Mouse (Mus musculus): ENCODE data around the gene Dnah3. TPM values are rescaled to one million over a fixed set of nuclear protein-coding genes. Genes with fewer than 3 reads are reported as not detected.

Gene Dnah3
- polyA plus RNA-seq, 1 experiment from 2014 or later, result not detected

GRCm38 (mm10) chr7:120034566-120034965 lies 60.5 kb downstream of the Dnah3 start:
- no peak for ATAC-seq (ENCODE audit: low read depth)
- H3K4me2 ChIP-seq (ENCODE audit: low read depth, low read length), result no peak overlapping the region
- no peaks in the 10 kb centered on the region for H3K4me1 ChIP-seq (ENCODE audit: control insufficient read depth, low read depth, low read length)
- H3K4me3 ChIP-seq (ENCODE audit: low read depth, low read length), result no peak overlapping the region
- no peaks in the 10 kb centered on the region for H3K27me3 ChIP-seq (ENCODE audit: control insufficient read depth, insufficient read depth, low read depth, low read length)
- no peaks in the 10 kb centered on the region for H3K36me3 ChIP-seq (ENCODE audit: control insufficient read depth, insufficient read depth)
- no peaks in the 10 kb centered on the region for H3K9me3 ChIP-seq (replicated peaks; ENCODE audit: control insufficient read depth, low read length)
- 67% methylated on average over 1 of the region's 1 CpGs for WGBS (ENCODE audit: insufficient replicate concordance)
- H3K9ac ChIP-seq (ENCODE audit: low read depth, low read length), result no peak overlapping the region
- no peak overlapping the region for H3K27ac ChIP-seq (ENCODE audit: low read length)

- WGBS (ENCODE audit: insufficient replicate concordance), result 56% methylated on average over 1 of the region's 1 CpGs
- peak; percentile 66 for ATAC-seq (ENCODE audit: low read depth)
- no peaks in the 10 kb centered on the region for H3K36me3 ChIP-seq (ENCODE audit: control insufficient read depth, insufficient read depth)
- no peaks in the 10 kb centered on the region for H3K4me1 ChIP-seq (ENCODE audit: control insufficient read depth, low read depth, low read length)
- H3K27ac ChIP-seq (ENCODE audit: low read length), result no peak overlapping the region
- H3K9ac ChIP-seq (ENCODE audit: low read depth, low read length), result no peak overlapping the region
- H3K4me3 ChIP-seq (ENCODE audit: low read depth, low read length), result no peak overlapping the region
- no peak overlapping the region for H3K4me2 ChIP-seq (ENCODE audit: low read depth, low read length)
- no peaks in the 10 kb centered on the region for H3K27me3 ChIP-seq (ENCODE audit: control insufficient read depth, insufficient read depth, low read depth, low read length)
- H3K9me3 ChIP-seq (replicated peaks; ENCODE audit: control insufficient read depth, low read length), result no peaks in the 10 kb centered on the region
These were observed 66.4 kb downstream of the Dnah3 start for GRCm38 (mm10) chr7:120028669-120029068.

GRCm38 (mm10) chr7:119997066-119997465 lies 98.0 kb downstream of the Dnah3 start:
- WGBS (ENCODE audit: insufficient replicate concordance), result 64% methylated on average over 6 of the region's 6 CpGs
- Histone ChIP-seq H3K4me2 (ENCODE audit: low read depth, low read length) (no peak overlapping the region), H3K4me3 (ENCODE audit: low read depth, low read length) (no peak overlapping the region), H3K9me3 (replicated peaks; ENCODE audit: control insufficient read depth, low read length) (no peaks in the 10 kb centered on the region), H3K9ac (ENCODE audit: low read depth, low read length) (no peak overlapping the region), H3K27me3 (ENCODE audit: control insufficient read depth, insufficient read depth, low read depth, low read length) (no peaks in the 10 kb centered on the region), H3K27ac (ENCODE audit: low read length) (no peak overlapping the region), H3K36me3 (ENCODE audit: control insufficient read depth, insufficient read depth) (no peaks in the 10 kb centered on the region), H3K4me1 (ENCODE audit: control insufficient read depth, low read depth, low read length) (no peaks in the 10 kb centered on the region)
- no peak for ATAC-seq (ENCODE audit: low read depth)

- no peak for ATAC-seq (ENCODE audit: low read depth)
- no peak overlapping the region for H3K27ac ChIP-seq (ENCODE audit: low read length)
- H3K27me3 ChIP-seq (ENCODE audit: control insufficient read depth, insufficient read depth, low read depth, low read length), result no peaks in the 10 kb centered on the region
- no peaks in the 10 kb centered on the region for H3K9me3 ChIP-seq (replicated peaks; ENCODE audit: control insufficient read depth, low read length)
- H3K4me1 ChIP-seq (ENCODE audit: control insufficient read depth, low read depth, low read length), result no peaks in the 10 kb centered on the region
- no peak overlapping the region for H3K4me3 ChIP-seq (ENCODE audit: low read depth, low read length)
- no peak overlapping the region for H3K9ac ChIP-seq (ENCODE audit: low read depth, low read length)
- no peaks in the 10 kb centered on the region for H3K36me3 ChIP-seq (ENCODE audit: control insufficient read depth, insufficient read depth)
- no peak overlapping the region for H3K4me2 ChIP-seq (ENCODE audit: low read depth, low read length)
- WGBS (ENCODE audit: insufficient replicate concordance), result 43% methylated on average over 3 of the region's 3 CpGs
These were observed 109.7 kb downstream of the Dnah3 start for GRCm38 (mm10) chr7:119985279-119985912.

GRCm38 (mm10) chr7:119980170-119980569 lies 114.9 kb downstream of the Dnah3 start:
- no peak for ATAC-seq (ENCODE audit: low read depth)
- Histone ChIP-seq H3K27ac (ENCODE audit: low read length) (no peak overlapping the region), H3K9me3 (replicated peaks; ENCODE audit: control insufficient read depth, low read length) (no peaks in the 10 kb centered on the region), H3K36me3 (ENCODE audit: control insufficient read depth, insufficient read depth) (no peaks in the 10 kb centered on the region), H3K4me2 (ENCODE audit: low read depth, low read length) (no peak overlapping the region), H3K9ac (ENCODE audit: low read depth, low read length) (no peak overlapping the region), H3K27me3 (ENCODE audit: control insufficient read depth, insufficient read depth, low read depth, low read length) (no peaks in the 10 kb centered on the region), H3K4me1 (ENCODE audit: control insufficient read depth, low read depth, low read length) (no peaks in the 10 kb centered on the region), H3K4me3 (ENCODE audit: low read depth, low read length) (no peak overlapping the region)
- WGBS (ENCODE audit: insufficient replicate concordance), result 69% methylated on average over 3 of the region's 3 CpGs

- no peak for ATAC-seq (ENCODE audit: low read depth)
- no peaks in the 10 kb centered on the region for H3K4me1 ChIP-seq (ENCODE audit: control insufficient read depth, low read depth, low read length)
These were observed 116.5 kb downstream of the Dnah3 start for GRCm38 (mm10) chr7:119978576-119978975.

GRCm38 (mm10) chr7:119977574-119977973 lies 117.5 kb downstream of the Dnah3 start:
- no peak overlapping the region for H3K4me2 ChIP-seq (ENCODE audit: low read depth, low read length)
- no peaks in the 10 kb centered on the region for H3K9me3 ChIP-seq (replicated peaks; ENCODE audit: control insufficient read depth, low read length)
- H3K27ac ChIP-seq (ENCODE audit: low read length), result no peak overlapping the region
- no peak overlapping the region for H3K9ac ChIP-seq (ENCODE audit: low read depth, low read length)
- 42% methylated on average over 7 of the region's 7 CpGs for WGBS (ENCODE audit: insufficient replicate concordance)
- ATAC-seq (ENCODE audit: low read depth), result no peak
- no peaks in the 10 kb centered on the region for H3K4me1 ChIP-seq (ENCODE audit: control insufficient read depth, low read depth, low read length)
- H3K4me3 ChIP-seq (ENCODE audit: low read depth, low read length), result no peak overlapping the region
- H3K27me3 ChIP-seq (ENCODE audit: control insufficient read depth, insufficient read depth, low read depth, low read length), result no peaks in the 10 kb centered on the region
- no peaks in the 10 kb centered on the region for H3K36me3 ChIP-seq (ENCODE audit: control insufficient read depth, insufficient read depth)

More at GRCm38 (mm10) chr7:119978576-119978975, 116.5 kb downstream of the Dnah3 start:
- Histone ChIP-seq H3K4me3 (ENCODE audit: low read depth, low read length) (no peak overlapping the region), H3K9me3 (replicated peaks; ENCODE audit: control insufficient read depth, low read length) (no peaks in the 10 kb centered on the region), H3K36me3 (ENCODE audit: control insufficient read depth, insufficient read depth) (no peaks in the 10 kb centered on the region), H3K4me2 (ENCODE audit: low read depth, low read length) (no peak overlapping the region), H3K27ac (ENCODE audit: low read length) (no peak overlapping the region), H3K27me3 (ENCODE audit: control insufficient read depth, insufficient read depth, low read depth, low read length) (no peaks in the 10 kb centered on the region), H3K9ac (ENCODE audit: low read depth, low read length) (no peak overlapping the region)

GRCm38 (mm10) chr7:119976256-119976655 lies 118.8 kb downstream of the Dnah3 start:
- Histone ChIP-seq H3K4me3 (ENCODE audit: low read depth, low read length) (no peak overlapping the region), H3K36me3 (ENCODE audit: control insufficient read depth, insufficient read depth) (no peaks in the 10 kb centered on the region), H3K4me1 (ENCODE audit: control insufficient read depth, low read depth, low read length) (no peaks in the 10 kb centered on the region), H3K27me3 (ENCODE audit: control insufficient read depth, insufficient read depth, low read depth, low read length) (no peaks in the 10 kb centered on the region), H3K4me2 (ENCODE audit: low read depth, low read length) (no peak overlapping the region), H3K9me3 (replicated peaks; ENCODE audit: control insufficient read depth, low read length) (no peaks in the 10 kb centered on the region), H3K9ac (ENCODE audit: low read depth, low read length) (no peak overlapping the region), H3K27ac (ENCODE audit: low read length) (no peak overlapping the region)
- ATAC-seq (ENCODE audit: low read depth), result no peak
- 57% methylated on average over 6 of the region's 6 CpGs for WGBS (ENCODE audit: insufficient replicate concordance)

- Histone ChIP-seq H3K4me1 (ENCODE audit: control insufficient read depth, low read depth, low read length) (no peaks in the 10 kb centered on the region), H3K9me3 (replicated peaks; ENCODE audit: control insufficient read depth, low read length) (no peaks in the 10 kb centered on the region), H3K4me3 (ENCODE audit: low read depth, low read length) (no peak overlapping the region), H3K36me3 (ENCODE audit: control insufficient read depth, insufficient read depth) (no peaks in the 10 kb centered on the region), H3K9ac (ENCODE audit: low read depth, low read length) (no peak overlapping the region), H3K27me3 (ENCODE audit: control insufficient read depth, insufficient read depth, low read depth, low read length) (no peaks in the 10 kb centered on the region), H3K27ac (ENCODE audit: low read length) (no peak overlapping the region), H3K4me2 (ENCODE audit: low read depth, low read length) (no peak overlapping the region)
- no peak for ATAC-seq (ENCODE audit: low read depth)
- 56% methylated on average over 5 of the region's 5 CpGs for WGBS (ENCODE audit: insufficient replicate concordance)
These were observed 120.9 kb downstream of the Dnah3 start for GRCm38 (mm10) chr7:119974214-119974613.

All from liver, embryonic 16.5 days (tissue).